22 mouse cellular contexts compared by ENCODE assay signal in genomic region chr17:34247047-34247446, GRCm38 (mm10). TPM values are rescaled to one million over a fixed set of nuclear protein-coding genes. Genes with fewer than 3 reads are reported as not detected.
DNase-seq lines count a peak whose midpoint lies in the region; ATAC-seq and TF ChIP-seq lines count a peak whose summit lies in the region.
"Had no signal": no experiment of that assay in that cellular context is flagged by ENCODE, and none has a peak within 500 bp of the region (broad histone marks: within the 10 kb centered on the region; RNA-seq: fewer than 3 reads in every experiment).

No protein-coding gene starts in this region.

- H3K27ac ChIP-seq in layer of hippocampus, adult 2 months: no peak overlapping the region
- H3K27ac ChIP-seq: embryonic facial prominence, embryonic 10.5 days; heart, embryonic 10.5 days; limb, embryonic 12.5 days; liver, embryonic 15.5 days; macrophage; midbrain, embryonic 13.5 days had no signal

- no peak overlapping the region for H3K4me3 ChIP-seq in layer of hippocampus, adult 2 months
- H3K4me3 ChIP-seq: embryonic facial prominence, embryonic 10.5 days; erythroblast, embryonic 14.5 days; heart, embryonic 10.5 days; limb, embryonic 12.5 days; liver, embryonic 15.5 days; midbrain, embryonic 13.5 days had no signal

- DNase-seq in cerebellum, postnatal 10 days: peak; percentile 15 to 27
- DNase-seq in layer of hippocampus, adult 2 months (ENCODE audit: low spot score in 2 of 2): no peak
- no peak for DNase-seq in layer of hippocampus, postnatal 36 days
- DNase-seq in A20 (ENCODE audit: low read depth, low spot score): peak; percentile 43
- DNase-seq in gastrocnemius, adult 18-20 months (ENCODE audit: low spot score): no peak
- no peak for DNase-seq in kidney, postnatal 4 days
- DNase-seq: adrenal gland, postnatal 10 days; cerebellum, adult 9-11 months; gastrocnemius, postnatal 10 days; right cerebral cortex, postnatal 25 days; thymus, adult 2 months had no signal

- ATAC-seq in cerebellum, adult (ENCODE audit: insufficient number of reproducible peaks, low FRiP score, low TSS enrichment): no peak
- ATAC-seq in megakaryocyte progenitor cell, adult 5-6 weeks (replicated peaks; ENCODE audit: poor library complexity): peak; percentile 47; the same call in 1 of the 2 replicates
- ATAC-seq: forebrain, embryonic 16.5 days; midbrain, embryonic 13.5 days had no signal

- TF ChIP-seq CTCF in layer of hippocampus, adult 2 months (conservative IDR thresholded peaks at IDR 0.05): peak; percentile 60

RNA-seq across cellular contexts. Expression of gene H2-Ob, which starts 8.3 kb away (rescaled TPM):
- under 1 TPM in 1 of 2 experiments, not detected in 1; 0.17 TPM for total RNA-seq in layer of hippocampus, adult 2 months (2021)
- total RNA-seq in layer of hippocampus, postnatal 36 days (2021): under 1 TPM in 1 of 2 experiments, not detected in 1; 0.47 TPM
- 6.6 and 13.1 TPM in 2 replicates for total RNA-seq in megakaryocyte progenitor cell, adult 5-6 weeks (2015)
- total RNA-seq in megakaryocyte progenitor cell, adult 5-6 weeks (2017): 3.7 and 8.6 TPM in 2 replicates
- total RNA-seq in gastrocnemius, adult 18-20 months (2021): under 1 TPM; 0.14 to 0.33 TPM
- total RNA-seq: ES-E14 had no signal

RNA-seq across cellular contexts. Expression of gene H2-Ab1, which starts 10.4 kb away (rescaled TPM):
- 1 to 10 TPM; 1.7 to 1.8 TPM for total RNA-seq in layer of hippocampus, adult 2 months (2021)
- total RNA-seq in layer of hippocampus, postnatal 36 days (2021): 1 to 10 TPM; 1.6 to 1.9 TPM
- 50.0 and 61.3 TPM in 2 replicates for total RNA-seq in megakaryocyte progenitor cell, adult 5-6 weeks (2015)
- 45.2 and 81.5 TPM in 2 replicates for total RNA-seq in megakaryocyte progenitor cell, adult 5-6 weeks (2017)
- 1 to 10 TPM; 3.0 to 4.8 TPM for total RNA-seq in gastrocnemius, adult 18-20 months (2021)

RNA-seq across cellular contexts. Expression of gene H2-Aa, which starts 40.6 kb away (rescaled TPM):
- 1 to 10 TPM in 1 of 2 experiments, under 1 TPM in 1; 0.66 to 1.2 TPM for total RNA-seq in layer of hippocampus, adult 2 months (2021)
- total RNA-seq in layer of hippocampus, postnatal 36 days (2021): 1 to 10 TPM in 1 of 2 experiments, under 1 TPM in 1; 0.87 to 1.3 TPM
- total RNA-seq in megakaryocyte progenitor cell, adult 5-6 weeks (2015): 30.1 and 37.9 TPM in 2 replicates
- total RNA-seq in megakaryocyte progenitor cell, adult 5-6 weeks (2017): 10.3 and 24.6 TPM in 2 replicates
- total RNA-seq in gastrocnemius, adult 18-20 months (2021): 1 to 10 TPM; 3.7 to 5.9 TPM

RNA-seq across cellular contexts. Expression of gene Tap2, which starts 43.7 kb away (rescaled TPM):
- total RNA-seq in layer of hippocampus, adult 2 months (2021): 1 to 10 TPM; 7.8 to 9.3 TPM
- 10 to 100 TPM in 1 of 2 experiments, 1 to 10 TPM in 1; 8.5 to 10.3 TPM for total RNA-seq in layer of hippocampus, postnatal 36 days (2021)
- 8.5 and 17.1 TPM in 2 replicates for total RNA-seq in megakaryocyte progenitor cell, adult 5-6 weeks (2015)
- 54.6 and 67.9 TPM in 2 replicates for total RNA-seq in megakaryocyte progenitor cell, adult 5-6 weeks (2017)
- total RNA-seq in gastrocnemius, adult 18-20 months (2021): 1 to 10 TPM; 4.1 to 6.6 TPM

RNA-seq across cellular contexts. Expression of gene Psmb8, which starts 49.5 kb away (rescaled TPM):
- 1 to 10 TPM; 2.7 TPM for total RNA-seq in layer of hippocampus, adult 2 months (2021)
- 1 to 10 TPM; 2.7 to 3.2 TPM for total RNA-seq in layer of hippocampus, postnatal 36 days (2021)
- 289 and 290 TPM in 2 replicates for total RNA-seq in megakaryocyte progenitor cell, adult 5-6 weeks (2015)
- 461 and 471 TPM in 2 replicates for total RNA-seq in megakaryocyte progenitor cell, adult 5-6 weeks (2017)
- total RNA-seq in gastrocnemius, adult 18-20 months (2021): 1 to 10 TPM; 3.2 to 6.7 TPM

Comparison
In these comparisons a context has a peak if more than half of its experiments do, and no peak if none do; other contexts are left out.
1. DNase-seq: peak in cerebellum, postnatal 10 days (2 of 2) and A20 (single experiment); none in layer of hippocampus, adult 2 months (0 of 2), layer of hippocampus, postnatal 36 days (0 of 2), gastrocnemius, adult 18-20 months (single experiment) and kidney, postnatal 4 days (0 of 2).
2. RNA of gene H2-Ab1, which starts 10.4 kb away (total RNA-seq): 45.2 to 81.5 TPM in megakaryocyte progenitor cell, adult 5-6 weeks; 3.0 to 4.8 TPM in gastrocnemius, adult 18-20 months, 1.6 to 1.9 TPM in layer of hippocampus, postnatal 36 days and 1.7 to 1.8 TPM in layer of hippocampus, adult 2 months; every median in the first group is over 4 times any median in the second.